Mouse (Mus musculus): ENCODE data around the gene Klk6. TPM values are rescaled to one million over a fixed set of nuclear protein-coding genes. Genes with fewer than 3 reads are reported as not detected.

Klk6 gene
- total and polyA plus RNA-seq, 2 experiments from 2014 or later = not detected

DNA sequence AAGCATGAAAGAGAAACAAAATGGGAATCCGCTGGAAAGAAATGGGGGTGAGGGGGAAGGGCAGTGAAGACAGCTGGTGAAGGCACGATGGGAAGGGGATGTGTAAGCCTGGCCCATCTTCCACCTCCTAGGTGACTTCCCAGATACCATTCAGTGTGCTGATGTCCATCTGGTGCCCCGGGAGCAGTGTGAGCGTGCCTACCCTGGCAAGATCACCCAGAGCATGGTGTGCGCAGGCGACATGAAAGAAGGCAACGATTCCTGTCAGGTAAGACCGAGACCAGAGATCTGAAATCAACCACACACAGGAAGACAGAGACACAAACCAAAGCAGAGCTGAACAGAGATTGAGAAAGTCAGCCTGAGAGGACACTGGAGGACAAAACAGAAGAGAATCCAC lies 4.7 kb downstream of the Klk6 start:
- Histone ChIP-seq H3K4me1 (ENCODE audit: insufficient read depth, low read length) (no peaks in the 10 kb centered on the region), H3K9me3 (ENCODE audit: low read length) (no peaks in the 10 kb centered on the region), H3K4me2 (ENCODE audit: low read depth, low read length, poor library complexity, severe bottlenecking) (no peak overlapping the region), H3K4me3 (ENCODE audit: low read depth, low read length) (no peak overlapping the region), H3K27me3 (ENCODE audit: insufficient read depth, low read length) (no peaks in the 10 kb centered on the region), H3K27ac (ENCODE audit: low read depth, low read length) (no peak overlapping the region), H3K9ac (replicated peaks; ENCODE audit: low read length, poor library complexity, severe bottlenecking) (no peak overlapping the region), H3K36me3 (ENCODE audit: insufficient read depth, low read length) (no peaks in the 10 kb centered on the region)
- WGBS = 88% methylated on average over 8 of the region's 8 CpGs
- ATAC-seq (ENCODE audit: low FRiP score) (no peak), DNase-seq (ENCODE audit: low spot score) (no peak)
- TF ChIP-seq CTCF (IDR thresholded peaks at IDR 0.05) = no peak

- no peak within 1 kb of the TSS for H3K4me2 ChIP-seq (ENCODE audit: low read depth, low read length, poor library complexity, severe bottlenecking)
- no peak for DNase-seq (ENCODE audit: low spot score)
- WGBS = 69% methylated on average over 2 of the region's 3 CpGs
- no peaks in the 10 kb centered on the region for H3K9me3 ChIP-seq (ENCODE audit: low read length)
- H3K4me1 ChIP-seq (ENCODE audit: insufficient read depth, low read length) = no peaks in the 10 kb centered on the region
- H3K9ac ChIP-seq (replicated peaks; ENCODE audit: low read length, poor library complexity, severe bottlenecking) = no peak within 1 kb of the TSS
- TF ChIP-seq CTCF (IDR thresholded peaks at IDR 0.05) = no peak
- H3K36me3 ChIP-seq (ENCODE audit: insufficient read depth, low read length) = no peaks in the 10 kb centered on the region
- no peak for ATAC-seq (ENCODE audit: low FRiP score)
- no peak within 1 kb of the TSS for H3K27ac ChIP-seq (ENCODE audit: low read depth, low read length)
- no peaks in the 10 kb centered on the region for H3K27me3 ChIP-seq (ENCODE audit: insufficient read depth, low read length)
- no peak within 1 kb of the TSS for H3K4me3 ChIP-seq (ENCODE audit: low read depth, low read length)
Observed at GRCm38 (mm10) chr7:43841701-43842100, 17.4 kb downstream of the Klk6 start, which contains the start of gene Klk5. TSS of gene Klk5 (plus strand) at chr7:43841971.

- DNase-seq (ENCODE audit: low spot score) (no peak), ATAC-seq (ENCODE audit: low FRiP score) (no peak)
- WGBS = 86% methylated on average over 4 of the region's 4 CpGs
- Histone ChIP-seq H3K9ac (replicated peaks; ENCODE audit: low read length, poor library complexity, severe bottlenecking) (no peak overlapping the region), H3K4me3 (ENCODE audit: low read depth, low read length) (no peak overlapping the region), H3K4me1 (ENCODE audit: insufficient read depth, low read length) (no peaks in the 10 kb centered on the region), H3K36me3 (ENCODE audit: insufficient read depth, low read length) (no peaks in the 10 kb centered on the region), H3K27me3 (ENCODE audit: insufficient read depth, low read length) (no peaks in the 10 kb centered on the region), H3K4me2 (ENCODE audit: low read depth, low read length, poor library complexity, severe bottlenecking) (no peak overlapping the region), H3K27ac (ENCODE audit: low read depth, low read length) (no peak overlapping the region), H3K9me3 (ENCODE audit: low read length) (no peaks in the 10 kb centered on the region)
- TF ChIP-seq CTCF (IDR thresholded peaks at IDR 0.05) = no peak
Observed at GRCm38 (mm10) chr7:43843801-43844200, 19.5 kb downstream of the Klk6 start.

DNA sequence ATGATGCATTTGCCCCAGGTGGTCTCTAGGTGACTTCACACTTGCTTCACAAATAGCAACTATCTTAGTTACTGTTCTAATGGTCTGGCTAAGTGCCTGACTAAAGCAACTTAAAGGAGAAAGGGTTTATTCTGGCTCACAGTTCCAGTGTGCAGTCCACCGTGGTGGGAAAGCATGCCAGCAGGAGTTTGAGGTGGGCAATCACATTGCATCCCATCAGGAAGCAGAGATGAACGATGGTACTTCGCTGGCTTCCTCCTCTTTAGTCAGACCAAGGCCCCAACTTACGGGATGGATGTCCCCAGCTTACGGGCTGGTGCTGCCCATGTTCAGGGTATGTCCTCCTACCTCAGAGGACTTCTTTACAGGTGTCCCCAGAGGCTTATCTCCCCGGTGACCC lies 27.3 kb downstream of the Klk6 start:
- H3K9me3 ChIP-seq (ENCODE audit: low read length) = no peaks in the 10 kb centered on the region
- DNase-seq (ENCODE audit: low spot score) (no peak), ATAC-seq (ENCODE audit: low FRiP score) (no peak)
- no peak overlapping the region for H3K4me3 ChIP-seq (ENCODE audit: low read depth, low read length)
- TF ChIP-seq CTCF (IDR thresholded peaks at IDR 0.05) = no peak
- no peaks in the 10 kb centered on the region for H3K4me1 ChIP-seq (ENCODE audit: insufficient read depth, low read length)
- no peak overlapping the region for H3K27ac ChIP-seq (ENCODE audit: low read depth, low read length)
- 86% methylated on average over 6 of the region's 6 CpGs for WGBS
- no peak overlapping the region for H3K9ac ChIP-seq (replicated peaks; ENCODE audit: low read length, poor library complexity, severe bottlenecking)
- no peaks in the 10 kb centered on the region for H3K36me3 ChIP-seq (ENCODE audit: insufficient read depth, low read length)
- no peak overlapping the region for H3K4me2 ChIP-seq (ENCODE audit: low read depth, low read length, poor library complexity, severe bottlenecking)
- H3K27me3 ChIP-seq (ENCODE audit: insufficient read depth, low read length) = no peaks in the 10 kb centered on the region

GRCm38 (mm10) chr7:43854642-43855380 lies 30.5 kb downstream of the Klk6 start:
- TF ChIP-seq CTCF (IDR thresholded peaks at IDR 0.05) = no peak
- H3K4me2 ChIP-seq (ENCODE audit: low read depth, low read length, poor library complexity, severe bottlenecking) = no peak overlapping the region
- DNase-seq (ENCODE audit: low spot score) (no peak), ATAC-seq (ENCODE audit: low FRiP score) (no peak)
- H3K36me3 ChIP-seq (ENCODE audit: insufficient read depth, low read length) = no peaks in the 10 kb centered on the region
- no peaks in the 10 kb centered on the region for H3K4me1 ChIP-seq (ENCODE audit: insufficient read depth, low read length)
- H3K9me3 ChIP-seq (ENCODE audit: low read length) = no peaks in the 10 kb centered on the region
- WGBS = 91% methylated on average over 9 of the region's 9 CpGs
- no peak overlapping the region for H3K27ac ChIP-seq (ENCODE audit: low read depth, low read length)
- H3K4me3 ChIP-seq (ENCODE audit: low read depth, low read length) = no peak overlapping the region
- no peak overlapping the region for H3K9ac ChIP-seq (replicated peaks; ENCODE audit: low read length, poor library complexity, severe bottlenecking)
- H3K27me3 ChIP-seq (ENCODE audit: insufficient read depth, low read length) = no peaks in the 10 kb centered on the region

- H3K27ac ChIP-seq (ENCODE audit: low read depth, low read length) = no peak overlapping the region
- no peak overlapping the region for H3K4me2 ChIP-seq (ENCODE audit: low read depth, low read length, poor library complexity, severe bottlenecking)
- H3K4me1 ChIP-seq (ENCODE audit: insufficient read depth, low read length) = no peaks in the 10 kb centered on the region
- WGBS = 87% methylated on average over 3 of the region's 3 CpGs
- no peak overlapping the region for H3K4me3 ChIP-seq (ENCODE audit: low read depth, low read length)
- no peak overlapping the region for H3K9ac ChIP-seq (replicated peaks; ENCODE audit: low read length, poor library complexity, severe bottlenecking)
- H3K36me3 ChIP-seq (ENCODE audit: insufficient read depth, low read length) = no peaks in the 10 kb centered on the region
- ATAC-seq (ENCODE audit: low FRiP score) (no peak), DNase-seq (ENCODE audit: low spot score) (no peak)
- H3K9me3 ChIP-seq (ENCODE audit: low read length) = no peaks in the 10 kb centered on the region
- H3K27me3 ChIP-seq (ENCODE audit: insufficient read depth, low read length) = no peaks in the 10 kb centered on the region
- TF ChIP-seq CTCF (IDR thresholded peaks at IDR 0.05) = no peak
Observed at GRCm38 (mm10) chr7:43855709-43856108, 31.4 kb downstream of the Klk6 start.
